Comparison of ENCODE assay signal across 10 mouse cellular contexts in the genomic region with DNA sequence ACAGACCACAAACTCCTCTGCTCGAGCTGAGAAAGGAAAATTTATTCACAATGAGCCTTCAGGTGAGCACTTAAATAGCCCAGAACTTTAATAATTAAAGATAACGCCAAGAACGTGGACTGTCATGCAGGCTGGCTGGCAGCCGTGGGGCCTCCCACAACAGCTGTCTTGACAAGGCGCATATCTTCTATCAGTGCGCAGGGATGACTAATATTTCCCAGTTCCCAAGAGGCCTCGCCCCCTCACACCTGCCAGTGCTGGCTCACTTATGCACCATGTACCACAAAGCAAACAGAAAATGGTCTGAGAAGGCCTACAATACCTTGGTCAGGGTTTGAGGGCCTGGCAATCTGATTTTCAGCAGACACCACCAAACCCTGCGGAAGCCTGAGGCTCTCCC. TPM values are rescaled to one million over a fixed set of nuclear protein-coding genes. Genes with fewer than 3 reads are reported as not detected.
DNase-seq lines count a peak whose midpoint lies in the region; ATAC-seq lines count a peak whose summit lies in the region.
"Had no signal": no experiment of that assay in that cellular context is flagged by ENCODE, and none has a peak within 500 bp of the region (broad histone marks: within the 10 kb centered on the region; RNA-seq: fewer than 3 reads in every experiment).

No protein-coding gene starts in this region.

- DNase-seq in gastrocnemius, adult 18-20 months (ENCODE audit: low spot score) = peak; percentile 45
- DNase-seq in gastrocnemius, postnatal 36 days = no peak
- DNase-seq in midbrain, embryonic 10.5 days (ENCODE audit: low spot score) = no peak
- DNase-seq in adrenal gland, adult 2 months = no peak
- DNase-seq: cerebellum, adult 9-10 months had no signal

- no peak overlapping the region for H3K9ac ChIP-seq in midbrain, embryonic 13.5 days (replicated peaks)
- peak overlapping the region; percentile 34; the same call in 1 of the 2 replicates for H3K9ac ChIP-seq in heart, embryonic 13.5 days
- no peak overlapping the region for H3K9ac ChIP-seq in neural tube, embryonic 15.5 days (replicated peaks)

- intact Hi-C loops in gastrocnemius, postnatal 36 days (cut with DNase I) = no loop called here

- H3K4me1 ChIP-seq in midbrain, embryonic 13.5 days (replicated peaks) = peaks cover 22% of the 10 kb centered on the region
- H3K4me1 ChIP-seq in midbrain, embryonic 10.5 days = peaks cover 20% of the 10 kb centered on the region
- peaks cover 79% of the 10 kb centered on the region for H3K4me1 ChIP-seq in heart, embryonic 13.5 days
- peaks cover 20% of the 10 kb centered on the region; the same call in 1 of the 2 replicates for H3K4me1 ChIP-seq in neural tube, embryonic 15.5 days

- no peak overlapping the region for H3K4me2 ChIP-seq in midbrain, embryonic 13.5 days (replicated peaks)
- H3K4me2 ChIP-seq in heart, embryonic 13.5 days = 0 out of 2 replicates have a peak overlapping the region, but pooled peaks have one; percentile 6
- no peak overlapping the region for H3K4me2 ChIP-seq in neural tube, embryonic 15.5 days

- ATAC-seq in midbrain, embryonic 13.5 days = 0 out of 2 replicates have a peak, but pooled peaks have one; percentile 35
- no peak for ATAC-seq in heart, embryonic 13.5 days (ENCODE audit: extremely low read depth, insufficient number of reproducible peaks, low FRiP score, low TSS enrichment)
- ATAC-seq in neural tube, embryonic 15.5 days (ENCODE audit: low FRiP score) = peak; percentile 30; the same call in 1 of the 2 replicates
- no peak for ATAC-seq in megakaryocyte-erythroid progenitor cell, adult 5-6 weeks (replicated peaks; ENCODE audit: low FRiP score, low TSS enrichment, poor library complexity, severe bottlenecking)

- H3K36me3 ChIP-seq in midbrain, embryonic 13.5 days = 0 out of 2 replicates have a peak, but pooled peaks cover 8% of the 10 kb centered on the region
- no peaks in the 10 kb centered on the region for H3K36me3 ChIP-seq in midbrain, embryonic 10.5 days
- H3K36me3 ChIP-seq in heart, embryonic 13.5 days = peaks cover 22% of the 10 kb centered on the region
- 0 out of 2 replicates have a peak, but pooled peaks cover 11% of the 10 kb centered on the region for H3K36me3 ChIP-seq in neural tube, embryonic 15.5 days

- 0 out of 2 replicates have a peak overlapping the region, but pooled peaks have one; percentile 6 for H3K27ac ChIP-seq in midbrain, embryonic 13.5 days
- H3K27ac ChIP-seq in midbrain, embryonic 10.5 days (replicated peaks) = no peak overlapping the region
- peak overlapping the region; percentile 81 for H3K27ac ChIP-seq in heart, embryonic 13.5 days (replicated peaks)
- no peak overlapping the region for H3K27ac ChIP-seq in neural tube, embryonic 15.5 days (replicated peaks)

- H3K9me3 ChIP-seq in midbrain, embryonic 13.5 days = no peaks in the 10 kb centered on the region
- no peaks in the 10 kb centered on the region for H3K9me3 ChIP-seq in midbrain, embryonic 10.5 days (replicated peaks)
- H3K9me3 ChIP-seq in heart, embryonic 13.5 days = no peaks in the 10 kb centered on the region
- H3K9me3 ChIP-seq in neural tube, embryonic 15.5 days (replicated peaks) = no peaks in the 10 kb centered on the region
- H3K9me3 ChIP-seq: megakaryocyte, embryonic 14.5 days had no signal

- 83% methylated on average over 8 of the region's 8 CpGs for WGBS in midbrain, embryonic 13.5 days
- WGBS in midbrain, embryonic 10.5 days = 92% methylated on average over 8 of the region's 8 CpGs
- WGBS in heart, embryonic 13.5 days = 35% methylated on average over 8 of the region's 8 CpGs
- 73% methylated on average over 8 of the region's 8 CpGs for WGBS in neural tube, embryonic 15.5 days

- H3K4me3 ChIP-seq in midbrain, embryonic 13.5 days (replicated peaks) = no peak overlapping the region
- no peak overlapping the region for H3K4me3 ChIP-seq in midbrain, embryonic 10.5 days
- H3K4me3 ChIP-seq in heart, embryonic 13.5 days = no peak overlapping the region
- H3K4me3 ChIP-seq in neural tube, embryonic 15.5 days (replicated peaks) = no peak overlapping the region
- H3K4me3 ChIP-seq: megakaryocyte, embryonic 14.5 days had no signal

- no peaks in the 10 kb centered on the region for H3K27me3 ChIP-seq in midbrain, embryonic 13.5 days
- H3K27me3 ChIP-seq in midbrain, embryonic 10.5 days (ENCODE audit: low read depth, poor library complexity, severe bottlenecking) = no peaks in the 10 kb centered on the region
- H3K27me3 ChIP-seq in heart, embryonic 13.5 days (replicated peaks) = no peaks in the 10 kb centered on the region
- H3K27me3 ChIP-seq in neural tube, embryonic 15.5 days (replicated peaks) = no peaks in the 10 kb centered on the region

RNA-seq across cellular contexts. Expression of gene Sorbs1, which starts 14.4 kb away (rescaled TPM):
- total RNA-seq in gastrocnemius, adult 18-20 months (2021) = 100 to 1,000 TPM; 148 to 249 TPM
- 100 to 1,000 TPM; 131 to 189 TPM for total RNA-seq in gastrocnemius, postnatal 36 days (2021)
- 77.6 and 78.7 TPM in 2 replicates for polyA plus RNA-seq in midbrain, embryonic 13.5 days (2015; fragmentation: Nextera tagmentation; extraction: Ambion mirVana)
- polyA plus RNA-seq in midbrain, embryonic 10.5 days (2016; fragmentation: Nextera tagmentation; extraction: Ambion mirVana) = 47.9 and 62.2 TPM in 2 replicates
- polyA plus RNA-seq in heart, embryonic 13.5 days (2015; fragmentation: Nextera tagmentation; extraction: Ambion mirVana) = 65.4 and 74.3 TPM in 2 replicates
- 94.7 and 103 TPM in 2 replicates for polyA plus RNA-seq in neural tube, embryonic 15.5 days (2015; fragmentation: Nextera tagmentation; extraction: Ambion mirVana)
- 100 to 1,000 TPM; 116 to 123 TPM for total RNA-seq in adrenal gland, adult 2 months (2021)
- polyA plus RNA-seq in adrenal gland, adult 2 months (2012; rRNA removed) = 13.4 and 17.7 TPM in 2 replicates
- 13.9 and 33.6 TPM in 2 replicates for total RNA-seq in megakaryocyte-erythroid progenitor cell, adult 5-6 weeks (2014; fragmentation: Nextera tagmentation)
- total RNA-seq in megakaryocyte-erythroid progenitor cell, adult 5-6 weeks (2017) = 12.3 and 30.4 TPM in 2 replicates

Comparison
In these comparisons a context has a peak if more than half of its experiments do, and no peak if none do; other contexts are left out.
1. H3K27ac ChIP-seq: peak in midbrain, embryonic 13.5 days (single experiment) and heart, embryonic 13.5 days (single experiment); none in midbrain, embryonic 10.5 days (single experiment) and neural tube, embryonic 15.5 days (single experiment).
2. ATAC-seq: peak in midbrain, embryonic 13.5 days (single experiment) and neural tube, embryonic 15.5 days (single experiment); none in heart, embryonic 13.5 days (single experiment) and megakaryocyte-erythroid progenitor cell, adult 5-6 weeks (single experiment).